Mouse (Mus musculus): ENCODE data around the gene Pgm1. TPM values are rescaled to one million over a fixed set of nuclear protein-coding genes. Genes with fewer than 3 reads are reported as not detected.
A peak's percentile ranks its signal among the peaks of the same experiment; 100 is the strongest.

Gene Pgm1
- total RNA-seq, 2 experiments from 2014 or later: 54.8 to 55.3 TPM

GRCm38 (mm10) chr4:99955396-99955795 is 26.2 kb downstream of the Pgm1 start:
- DNase-seq (ENCODE audit: low spot score in 2 of 2): no peak

GRCm38 (mm10) chr4:99957186-99957585 is 28.0 kb downstream of the Pgm1 start:
- no peak for DNase-seq (ENCODE audit: low spot score in 2 of 2)

- DNase-seq (ENCODE audit: low spot score in 2 of 2): no peak
Observed at GRCm38 (mm10) chr4:99958084-99958815, 29.0 kb downstream of the Pgm1 start.

- DNase-seq (ENCODE audit: low spot score in 2 of 2): no peak
Observed at GRCm38 (mm10) chr4:99959308-99959707, 30.1 kb downstream of the Pgm1 start.

GRCm38 (mm10) chr4:99966555-99966954 is 37.3 kb downstream of the Pgm1 start:
- no peak for DNase-seq (ENCODE audit: low spot score in 2 of 2)

- peak in 1 of 2 experiments; percentile 38 for DNase-seq (ENCODE audit: low spot score in 2 of 2)
Observed at GRCm38 (mm10) chr4:99969328-99969727, 40.1 kb downstream of the Pgm1 start.

- no peak for DNase-seq (ENCODE audit: low spot score in 2 of 2)
Observed at GRCm38 (mm10) chr4:99970097-99970496, 40.9 kb downstream of the Pgm1 start.

GRCm38 (mm10) chr4:99972886-99973285 is 43.7 kb downstream of the Pgm1 start:
- no peak for DNase-seq (ENCODE audit: low spot score in 2 of 2)

- DNase-seq (ENCODE audit: low spot score in 2 of 2): no peak
Observed at GRCm38 (mm10) chr4:99973931-99974330, 44.7 kb downstream of the Pgm1 start.

- DNase-seq (ENCODE audit: low spot score in 2 of 2): no peak
Observed at GRCm38 (mm10) chr4:99974375-99974774, 45.2 kb downstream of the Pgm1 start.

GRCm38 (mm10) chr4:99979326-99979725 is 50.1 kb downstream of the Pgm1 start:
- no peak for DNase-seq (ENCODE audit: low spot score in 2 of 2)

GRCm38 (mm10) chr4:99981216-99981615 is 52.0 kb downstream of the Pgm1 start:
- DNase-seq (ENCODE audit: low spot score in 2 of 2): no peak

- no peak for DNase-seq (ENCODE audit: low spot score in 2 of 2)
Observed at GRCm38 (mm10) chr4:99983652-99984368, 54.6 kb downstream of the Pgm1 start.

- no peak for DNase-seq (ENCODE audit: low spot score in 2 of 2)
Observed at GRCm38 (mm10) chr4:99984369-99984752, 55.1 kb downstream of the Pgm1 start.

- DNase-seq (ENCODE audit: low spot score in 2 of 2): no peak
Observed at GRCm38 (mm10) chr4:99985086-99985485, 55.9 kb downstream of the Pgm1 start.

- DNase-seq (ENCODE audit: low spot score in 2 of 2): no peak
Observed at GRCm38 (mm10) chr4:99985631-99986030, 56.4 kb downstream of the Pgm1 start.

- DNase-seq (ENCODE audit: low spot score in 2 of 2): no peak
Observed at GRCm38 (mm10) chr4:99986609-99987008, 57.4 kb downstream of the Pgm1 start.

- DNase-seq (ENCODE audit: low spot score in 2 of 2): no peak
Observed at GRCm38 (mm10) chr4:99988771-99989170, 59.6 kb downstream of the Pgm1 start.

- DNase-seq (ENCODE audit: low spot score in 2 of 2): no peak
Observed at GRCm38 (mm10) chr4:100000971-100001370, 71.8 kb downstream of the Pgm1 start.

- no peak for DNase-seq (ENCODE audit: low spot score in 2 of 2)
Observed at GRCm38 (mm10) chr4:100001806-100002205, 72.6 kb downstream of the Pgm1 start.

GRCm38 (mm10) chr4:100007721-100008120 is 78.5 kb downstream of the Pgm1 start:
- DNase-seq (ENCODE audit: low spot score in 2 of 2): no peak

GRCm38 (mm10) chr4:100008371-100009090 is 79.3 kb downstream of the Pgm1 start:
- peak; percentile 55 for DNase-seq (ENCODE audit: low spot score in 2 of 2)

Data from left cerebral cortex, adult 18-20 months (tissue).